Mouse (Mus musculus) adrenal gland, adult 2 months (tissue): ENCODE measurements around the gene Zfp217. TPM values are rescaled to one million over a fixed set of nuclear protein-coding genes. Genes with fewer than 3 reads are reported as not detected.

Experiments
- DNase-seq: peaks from one replicate; pipeline ENCODE4 v3.0.0; 2021
- polyA plus RNA-seq: library from polyadenylated mRNA; depleted of rRNA; stranded (reverse); fragments of >200 nt; gene quantifications from 2 replicates; pipeline ENCODE4 v1.2.3, GENCODE M21; 2012
- total RNA-seq, 2 experiments: library from RNA; stranded (reverse); gene quantifications; 2 replicates each; pipeline ENCODE4 v1.2.3; 2021

Gene Zfp217
- total and polyA plus RNA-seq, 3 experiments = 10.8 to 23.1 (median 16.4) TPM

GRCm38 (mm10) chr2:170158987-170159386 lies 11.1 kb upstream of the Zfp217 start:
- no peak for DNase-seq

- DNase-seq = peak; percentile 86
These were observed 10.3 kb upstream of the Zfp217 start for GRCm38 (mm10) chr2:170158251-170158650.

GRCm38 (mm10) chr2:170157280-170158200 lies 9.6 kb upstream of the Zfp217 start:
- DNase-seq = no peak

- DNase-seq = peak; percentile 85
These were observed 7.3 kb upstream of the Zfp217 start for GRCm38 (mm10) chr2:170155089-170155740.

GRCm38 (mm10) chr2:170154738-170155088 lies 6.8 kb upstream of the Zfp217 start:
- no peak for DNase-seq

GRCm38 (mm10) chr2:170154301-170154721 lies 6.4 kb upstream of the Zfp217 start:
- DNase-seq = no peak

GRCm38 (mm10) chr2:170153421-170154271 lies 5.7 kb upstream of the Zfp217 start:
- DNase-seq = peak; percentile 83

GRCm38 (mm10) chr2:170152856-170153255 lies 5.0 kb upstream of the Zfp217 start:
- no peak for DNase-seq

- DNase-seq = no peak
These were observed 4.3 kb upstream of the Zfp217 start for GRCm38 (mm10) chr2:170152036-170152686.

- no peak for DNase-seq
These were observed 3.6 kb upstream of the Zfp217 start for GRCm38 (mm10) chr2:170151470-170151869.

- DNase-seq = no peak
These were observed 925 bp upstream of the Zfp217 start for GRCm38 (mm10) chr2:170148828-170149227.

- DNase-seq = no peak
These were observed 733 bp downstream of the Zfp217 start for GRCm38 (mm10) chr2:170147170-170147569.

GRCm38 (mm10) chr2:170144343-170144742 lies 3.6 kb downstream of the Zfp217 start:
- no peak for DNase-seq

- no peak for DNase-seq
These were observed 4.0 kb downstream of the Zfp217 start for GRCm38 (mm10) chr2:170143861-170144260.

GRCm38 (mm10) chr2:170142542-170142941 lies 5.4 kb downstream of the Zfp217 start:
- no peak for DNase-seq

- DNase-seq = no peak
These were observed 6.4 kb downstream of the Zfp217 start for GRCm38 (mm10) chr2:170141481-170141880.

GRCm38 (mm10) chr2:170139411-170140046 lies 8.4 kb downstream of the Zfp217 start:
- no peak for DNase-seq

GRCm38 (mm10) chr2:170136928-170137327 lies 11.0 kb downstream of the Zfp217 start:
- no peak for DNase-seq

GRCm38 (mm10) chr2:170135820-170136219 lies 12.1 kb downstream of the Zfp217 start:
- no peak for DNase-seq

- no peak for DNase-seq
These were observed 13.7 kb downstream of the Zfp217 start for GRCm38 (mm10) chr2:170134026-170134690.
